Mouse (Mus musculus): ENCODE results near the gene Tns1. TPM values are rescaled to one million over a fixed set of nuclear protein-coding genes. Genes with fewer than 3 reads are reported as not detected.

Tns1 gene
- total RNA-seq, 2 experiments from 2014 or later: 2.9 to 4.9 TPM

GRCm38 (mm10) chr1:73942243-73942642 lies 182.0 kb downstream of the Tns1 start:
- ATAC-seq (ENCODE audit: poor library complexity, severe bottlenecking): no peak

DNA sequence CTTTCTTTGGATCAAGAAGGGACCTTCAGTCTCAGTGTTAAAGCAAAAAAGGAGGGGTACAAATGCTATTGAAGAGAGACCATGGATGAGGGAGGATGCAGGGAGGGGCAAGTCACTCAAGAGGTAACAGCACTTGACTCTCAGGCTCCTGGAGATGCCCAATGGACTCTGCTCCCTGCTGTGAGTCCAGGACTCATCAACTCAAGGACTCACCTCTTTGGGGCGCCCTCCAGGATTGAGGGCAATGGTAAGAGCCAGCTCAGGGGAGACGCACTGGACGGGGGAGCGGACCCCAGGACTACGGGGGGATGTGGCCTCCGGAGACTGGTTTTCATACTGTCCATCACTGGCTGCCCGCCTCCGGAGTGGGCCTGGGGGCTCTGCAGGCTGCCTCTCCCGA lies 182.6 kb downstream of the Tns1 start:
- ATAC-seq (ENCODE audit: poor library complexity, severe bottlenecking): no peak

DNA sequence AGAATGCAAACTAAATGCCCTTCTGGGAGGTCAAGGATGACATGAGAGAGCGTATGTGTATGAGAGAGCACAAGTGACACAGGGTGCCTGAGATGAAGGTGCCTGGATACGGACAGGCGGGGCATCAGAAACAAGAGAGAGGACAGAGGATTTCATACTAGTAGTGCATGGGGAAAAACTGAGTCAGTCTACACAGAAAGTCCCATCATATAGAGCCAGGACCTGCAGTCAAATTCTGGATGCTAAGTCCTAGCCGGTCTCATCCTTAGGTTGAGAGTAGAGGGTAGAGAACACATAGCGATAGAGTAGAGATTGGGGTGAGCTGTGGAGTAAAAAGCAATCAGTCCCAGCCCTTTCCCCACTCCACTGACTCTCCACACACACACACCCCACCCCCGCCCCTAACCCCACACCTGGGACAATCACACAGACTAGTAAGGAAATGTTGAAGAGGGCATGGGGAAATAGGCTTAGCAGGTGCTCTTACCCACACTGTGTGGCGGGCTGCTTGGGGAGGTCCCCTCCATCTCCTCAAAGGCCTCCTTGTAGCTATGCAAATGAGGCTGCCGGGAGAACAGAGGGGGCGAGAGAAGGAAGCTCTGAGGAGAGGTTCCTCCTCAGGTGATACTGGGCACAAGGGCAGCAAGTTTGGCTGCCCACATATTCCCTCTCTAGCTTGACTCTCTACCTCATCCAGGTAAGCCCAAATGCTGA lies 183.6 kb downstream of the Tns1 start:
- ATAC-seq (ENCODE audit: poor library complexity, severe bottlenecking): no peak

GRCm38 (mm10) chr1:73938597-73938996 lies 185.7 kb downstream of the Tns1 start:
- ATAC-seq (ENCODE audit: poor library complexity, severe bottlenecking): no peak

DNA sequence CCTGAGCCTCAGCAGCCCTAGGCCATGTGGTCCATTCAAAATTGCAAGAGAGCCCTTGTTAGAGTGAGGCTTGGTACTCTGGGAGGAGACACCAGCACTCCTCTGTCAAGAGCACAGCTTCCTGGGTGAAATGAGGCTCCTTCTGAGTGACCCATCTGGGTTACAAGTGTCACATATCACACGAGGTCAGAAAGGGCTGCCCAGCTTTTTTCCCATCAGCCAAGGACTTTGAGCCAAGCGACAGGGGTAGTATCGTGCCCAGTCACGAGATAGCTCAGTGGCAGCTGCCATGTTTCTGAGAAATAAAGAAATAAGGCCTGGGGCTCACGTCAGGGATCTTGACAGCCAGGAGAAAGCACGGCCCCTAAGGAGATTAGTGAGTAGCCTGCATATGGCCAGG lies 186.4 kb downstream of the Tns1 start:
- no peak for ATAC-seq (ENCODE audit: poor library complexity, severe bottlenecking)

DNA sequence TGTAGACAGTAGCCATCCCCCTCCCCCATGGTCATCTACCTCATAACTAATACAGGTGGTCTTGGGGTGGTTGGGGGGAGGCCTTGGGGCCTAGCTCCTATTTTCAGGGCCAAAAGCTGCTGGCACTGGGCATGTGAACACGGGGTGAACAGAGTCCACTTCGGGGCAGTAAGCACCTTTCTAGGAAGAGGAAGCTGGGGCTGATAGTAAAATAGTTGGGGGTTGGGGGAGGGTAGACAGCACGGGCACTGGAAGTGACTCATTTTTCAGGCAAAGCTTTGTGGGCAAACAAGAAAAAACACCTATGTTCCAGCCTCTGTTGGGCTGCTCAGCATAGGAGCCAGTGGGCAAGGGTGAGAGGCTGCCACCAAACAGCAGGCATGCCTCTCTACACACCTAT lies 187.7 kb downstream of the Tns1 start:
- ATAC-seq (ENCODE audit: poor library complexity, severe bottlenecking): no peak

- no peak for ATAC-seq (ENCODE audit: poor library complexity, severe bottlenecking)
Measured at GRCm38 (mm10) chr1:73935442-73936080, 188.7 kb downstream of the Tns1 start.

- ATAC-seq (ENCODE audit: poor library complexity, severe bottlenecking): no peak
Measured at GRCm38 (mm10) chr1:73933146-73933490, 191.1 kb downstream of the Tns1 start.

GRCm38 (mm10) chr1:73932421-73933145 lies 191.7 kb downstream of the Tns1 start:
- no peak for ATAC-seq (ENCODE audit: poor library complexity, severe bottlenecking)

- ATAC-seq (ENCODE audit: poor library complexity, severe bottlenecking): no peak
Measured at GRCm38 (mm10) chr1:73931851-73932250, 192.4 kb downstream of the Tns1 start.

DNA sequence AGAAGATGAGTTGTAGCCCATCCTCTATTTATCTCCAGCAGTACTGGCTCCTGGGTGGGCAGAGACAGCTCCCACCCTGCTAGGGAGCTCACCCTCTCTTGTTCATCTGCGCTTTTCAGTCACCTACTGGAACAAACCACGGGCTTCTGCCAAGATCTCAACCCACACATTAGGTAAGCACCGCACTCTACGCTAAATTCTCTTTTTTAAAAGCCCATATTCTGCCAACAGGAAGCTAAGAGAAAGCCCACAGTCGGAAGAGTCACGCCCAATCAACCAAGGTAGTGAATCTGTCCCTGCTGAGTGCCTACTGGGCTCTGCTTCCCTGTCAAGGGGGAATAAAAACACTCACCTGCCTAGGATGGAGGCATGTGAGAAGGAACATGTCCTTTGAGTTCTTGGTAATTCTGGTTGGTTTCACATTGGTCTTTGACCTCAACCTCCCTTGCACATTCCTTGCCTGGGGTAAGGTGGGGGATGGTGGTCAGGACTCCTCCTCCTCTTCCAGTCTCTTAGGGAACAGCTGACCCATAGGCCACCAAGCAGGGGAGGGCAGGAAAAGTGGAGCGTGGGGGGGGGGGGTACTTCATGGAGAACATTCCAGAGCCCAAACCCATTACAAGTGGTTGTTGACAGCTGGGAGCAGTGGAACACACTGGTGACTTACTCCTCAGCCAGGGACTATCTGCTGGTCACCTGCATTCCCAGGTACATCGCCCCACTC lies 193.7 kb downstream of the Tns1 start:
- no peak for ATAC-seq (ENCODE audit: poor library complexity, severe bottlenecking)

DNA sequence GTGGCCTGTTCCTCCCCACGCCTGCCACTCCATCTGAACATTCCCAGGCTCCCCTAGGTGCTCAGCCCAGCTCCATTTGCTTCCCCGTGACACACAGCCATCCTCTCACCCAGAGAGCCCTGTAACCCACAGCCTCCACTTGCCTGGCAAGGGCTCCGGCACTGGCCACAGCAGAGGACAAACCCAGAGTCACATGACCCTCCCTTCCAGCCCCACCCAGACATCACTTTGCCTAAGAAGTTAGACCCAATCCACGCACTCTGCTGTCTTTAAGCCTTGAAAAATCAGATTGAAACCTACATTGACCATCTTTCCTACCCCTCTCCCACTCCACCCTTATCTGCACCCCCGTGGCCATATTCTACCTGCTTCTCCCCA lies 194.3 kb downstream of the Tns1 start:
- no peak for ATAC-seq (ENCODE audit: poor library complexity, severe bottlenecking)

- ATAC-seq (ENCODE audit: poor library complexity, severe bottlenecking): no peak
Measured at GRCm38 (mm10) chr1:73929211-73929951, 194.9 kb downstream of the Tns1 start.

DNA sequence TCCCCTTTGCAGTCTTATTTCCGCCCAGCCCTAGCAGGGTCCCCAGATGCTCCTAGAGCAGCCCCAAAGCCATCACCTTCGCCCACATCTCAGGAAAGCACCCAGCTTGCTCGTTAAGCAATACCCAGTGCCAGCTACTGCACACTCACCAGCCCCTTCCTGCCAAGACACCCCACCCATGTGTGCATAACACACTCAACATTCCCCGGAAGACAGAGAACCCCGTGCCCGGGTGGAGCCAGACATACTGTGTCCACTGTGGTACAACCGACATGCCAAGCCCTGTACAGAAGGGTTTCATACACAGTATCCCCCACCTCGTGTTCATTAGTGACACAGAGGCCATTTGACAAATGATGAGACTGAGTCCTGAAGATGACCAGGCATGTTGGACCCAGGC lies 195.9 kb downstream of the Tns1 start:
- no peak for ATAC-seq (ENCODE audit: poor library complexity, severe bottlenecking)

DNA sequence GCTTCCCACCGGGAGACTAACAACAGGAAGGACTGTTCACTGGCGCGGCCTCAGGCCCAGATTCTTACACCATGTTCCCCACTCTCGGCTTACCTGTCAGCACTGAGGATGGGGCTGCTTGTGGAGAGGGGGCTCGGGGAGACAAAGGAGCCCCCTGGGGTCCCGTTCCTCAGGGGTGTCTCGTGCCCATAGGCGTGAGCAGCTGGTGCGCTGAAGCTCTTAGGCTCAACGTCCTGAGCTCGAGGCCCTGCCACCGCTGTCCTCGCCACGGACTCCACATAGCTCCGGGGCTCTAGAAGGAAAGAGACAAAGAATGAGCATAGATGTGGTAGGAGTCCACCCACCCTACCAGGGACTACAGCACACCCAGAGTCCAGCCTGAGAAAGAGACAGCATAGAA lies 196.4 kb downstream of the Tns1 start:
- no peak for ATAC-seq (ENCODE audit: poor library complexity, severe bottlenecking)

GRCm38 (mm10) chr1:73926279-73926678 lies 198.0 kb downstream of the Tns1 start:
- ATAC-seq (ENCODE audit: poor library complexity, severe bottlenecking): no peak

GRCm38 (mm10) chr1:73924871-73925610 lies 199.2 kb downstream of the Tns1 start:
- ATAC-seq (ENCODE audit: poor library complexity, severe bottlenecking): no peak

DNA sequence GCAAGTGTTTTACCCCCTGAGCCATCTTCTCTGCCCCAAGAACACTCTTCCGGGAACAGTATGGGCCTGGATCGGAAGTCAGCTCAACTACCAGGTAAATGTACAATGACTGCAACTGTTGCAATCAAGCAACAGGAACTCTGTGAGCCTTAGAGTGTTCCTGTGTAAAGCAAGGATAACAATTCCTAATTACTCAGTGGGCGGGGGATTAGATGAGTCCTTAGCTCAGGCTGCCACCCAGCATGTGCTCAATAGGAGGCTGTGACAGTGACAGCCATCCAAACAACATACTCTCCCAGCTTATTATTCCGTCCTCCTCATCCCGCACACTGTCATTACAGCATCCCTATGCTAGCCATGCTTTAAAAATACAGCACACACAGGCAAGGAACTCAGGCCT lies 200.0 kb downstream of the Tns1 start:
- no peak for ATAC-seq (ENCODE audit: poor library complexity, severe bottlenecking)

DNA sequence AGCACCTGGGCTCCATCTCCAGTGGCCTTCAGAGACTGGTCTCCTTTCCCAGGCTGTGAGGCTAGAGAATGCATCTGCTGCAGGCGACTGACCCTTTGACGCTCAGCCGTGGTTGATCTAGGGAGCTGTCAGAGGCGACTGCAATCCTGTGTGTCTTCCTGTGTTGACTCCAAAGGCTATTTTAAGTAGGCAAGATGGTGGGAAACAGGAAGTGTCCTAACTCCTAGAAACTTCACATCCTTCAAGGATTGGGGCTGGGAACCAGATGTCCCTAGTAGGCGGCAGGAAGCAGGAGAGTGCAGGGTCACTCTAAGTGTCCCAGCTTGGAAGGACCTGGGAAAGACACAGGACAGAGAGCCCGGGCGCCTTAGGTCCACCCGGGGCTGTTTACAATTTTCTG lies 201.1 kb downstream of the Tns1 start:
- ATAC-seq (ENCODE audit: poor library complexity, severe bottlenecking): no peak

GRCm38 (mm10) chr1:73920701-73921100 lies 203.5 kb downstream of the Tns1 start:
- no peak for ATAC-seq (ENCODE audit: poor library complexity, severe bottlenecking)

Data from megakaryocyte, adult 5-6 weeks (primary cell).